Mouse (Mus musculus) myocyte (in vitro differentiated cells): ENCODE results near the gene B4galnt1.
A peak's percentile ranks its signal among the peaks of the same experiment; 100 is the strongest.

Experiments
- CEBPB ChIP-seq: IDR thresholded peaks from 2 replicates; pipeline ENCODE4 v1.6.1; 2011; ENCODE audit warnings: mild to moderate bottlenecking, moderate library complexity; ENCODE audit not compliant: poor library complexity, insufficient read depth, severe bottlenecking
- E2F4 ChIP-seq: IDR thresholded peaks from one replicate; pipeline ENCODE4 v1.6.1; 2011; ENCODE audit warnings: mild to moderate bottlenecking, control low read depth, moderate library complexity; ENCODE audit not compliant: insufficient read depth
- MAX ChIP-seq: IDR thresholded peaks from one replicate; pipeline ENCODE4 v1.6.1; 2011; ENCODE audit warnings: low read depth, mild to moderate bottlenecking, control low read depth
- MYOG ChIP-seq, 3 experiments: IDR thresholded peaks; one replicate each; pipeline ENCODE4 v1.6.1; 2011; ENCODE audit warnings: control low read depth in 2 of 3, low read depth in 2 of 3, mild to moderate bottlenecking in 2 of 3; ENCODE audit not compliant: insufficient read length in 2 of 3, control insufficient read depth in 1 of 3, insufficient read depth in 1 of 3
- POLR2A ChIP-seq: IDR thresholded peaks from one replicate; pipeline ENCODE4 v1.6.1; 2011; ENCODE audit warnings: low read depth, mild to moderate bottlenecking, control low read depth, moderate library complexity; ENCODE audit not compliant: insufficient read length
- POLR2AphosphoS2 ChIP-seq: IDR thresholded peaks from one replicate; pipeline ENCODE4 v1.6.1; 2011; ENCODE audit warnings: low read depth, control low read depth; ENCODE audit not compliant: insufficient read length
- TCF12 ChIP-seq: IDR thresholded peaks from one replicate; pipeline ENCODE4 v1.6.1; 2011; ENCODE audit warnings: mild to moderate bottlenecking, control low read depth; ENCODE audit not compliant: poor library complexity, insufficient read depth, severe bottlenecking

DNA sequence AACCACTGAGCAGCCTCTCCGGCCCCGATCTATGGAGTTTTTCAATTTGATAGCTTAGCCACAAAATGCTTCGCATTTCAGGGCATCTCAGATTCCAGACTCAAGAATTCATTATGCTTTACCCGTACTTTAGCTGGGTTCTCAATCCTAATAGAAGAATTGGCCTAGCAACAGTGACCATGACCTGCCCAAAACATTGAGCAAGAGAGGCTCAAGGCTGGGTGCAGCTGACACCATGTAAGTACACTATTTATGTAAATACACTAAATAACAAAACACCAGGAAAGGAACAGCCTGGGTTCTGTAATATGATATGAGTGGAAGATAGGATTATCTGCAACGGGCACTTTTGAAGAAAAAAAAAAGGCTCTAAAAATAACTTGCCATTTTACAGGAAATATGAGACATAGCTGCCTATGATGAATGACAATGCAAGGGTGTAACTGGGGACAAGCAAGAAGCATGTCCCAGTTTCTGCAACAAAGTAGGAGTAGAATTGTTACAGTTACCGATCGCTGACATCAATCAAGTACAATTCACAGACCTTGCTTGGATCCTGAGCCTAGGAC, 37.2 kb upstream of the B4galnt1 start:
- TF ChIP-seq MYOG (IDR thresholded peaks at IDR 0.05; ENCODE audit: control insufficient read depth in 1 of 3, insufficient read depth in 1 of 3, insufficient read length in 2 of 3, low read depth in 2 of 3) (no peak), E2F4 (no peak), MAX (no peak), TCF12 (no peak), POLR2A (no peak), CEBPB (0 out of 2 replicates have a peak, but pooled peaks have one; percentile 42), POLR2AphosphoS2 (no peak)
